Mouse (Mus musculus) heart, embryonic 14.5 days (tissue): Measurements from ENCODE around the gene Nars2. TPM values are rescaled to one million over a fixed set of nuclear protein-coding genes. Genes with fewer than 3 reads are reported as not detected.

Source experiments
- ATAC-seq: fragments of 200-750 bp; cut with Nextera tagmentation; 2 replicates; pipeline ENCODE4 v1.8.0; 2017; ENCODE audit warnings: low read depth, moderate TSS enrichment; ENCODE audit not compliant: insufficient number of reproducible peaks, insufficient read depth, low FRiP score
- H3K27ac ChIP-seq, 2 experiments: fragments of 200-500 bp in 1 of 2; fragments of 300-500 bp in 1 of 2; sonication (generic) in 1 of 2; replicated peaks in 1 of 2; 2 replicates each; pipeline ENCODE4 v1.5.1; 2012 to 2014; ENCODE audit warnings: low read depth in 2 of 2, low read length in 2 of 2, control low read depth in 1 of 2, mild to moderate bottlenecking in 1 of 2, mixed read lengths in 1 of 2; ENCODE audit not compliant: control insufficient read depth in 1 of 2, insufficient read depth in 1 of 2
- H3K27me3 ChIP-seq: fragments of 300-500 bp; sonication (generic); 2 replicates; pipeline ENCODE4 v1.6.1; 2014; ENCODE audit warnings: mild to moderate bottlenecking, low read length, control low read depth; ENCODE audit not compliant: control insufficient read depth, insufficient read depth
- H3K36me3 ChIP-seq: fragments of 300-500 bp; sonication (generic); 2 replicates; pipeline ENCODE4 v1.6.1; 2014; ENCODE audit warnings: mild to moderate bottlenecking, control low read depth, low read length, mixed read lengths; ENCODE audit not compliant: control insufficient read depth, insufficient read depth
- H3K4me1 ChIP-seq, 2 experiments: fragments of 200-500 bp in 1 of 2; fragments of 300-500 bp in 1 of 2; sonication (generic) in 1 of 2; 2 replicates each; pipeline ENCODE4 v1.6.1; 2012 to 2014; ENCODE audit warnings: low read length in 2 of 2, control low read depth in 1 of 2, mixed read lengths in 1 of 2; ENCODE audit not compliant: control insufficient read depth in 2 of 2, insufficient read depth in 2 of 2
- H3K4me2 ChIP-seq: fragments of 300-500 bp; sonication (generic); 2 replicates; pipeline ENCODE4 v1.6.1; 2014; ENCODE audit warnings: mild to moderate bottlenecking, low read length
- H3K4me3 ChIP-seq, 2 experiments: fragments of 200-500 bp in 1 of 2; fragments of 300-500 bp in 1 of 2; sonication (generic) in 1 of 2; 2 replicates each; pipeline ENCODE4 v1.5.1; 2012 to 2014; ENCODE audit warnings: low read length in 2 of 2, mild to moderate bottlenecking in 2 of 2, control low read depth in 1 of 2, low read depth in 1 of 2, moderate library complexity in 1 of 2; ENCODE audit not compliant: control insufficient read depth in 1 of 2, insufficient read depth in 1 of 2
- H3K9ac ChIP-seq: fragments of 300-500 bp; sonication (generic); 2 replicates; pipeline ENCODE4 v1.6.1; 2014; ENCODE audit warnings: mild to moderate bottlenecking, low read length
- H3K9me3 ChIP-seq: fragments of 300-500 bp; sonication (generic); 2 replicates; pipeline ENCODE4 v1.6.1; 2016; ENCODE audit warnings: low read length, control low read depth; ENCODE audit not compliant: control insufficient read depth
- WGBS: fragments of 180-500 bp; shearing (Covaris S2); extraction: QIAGEN DNeasy Blood & Tissue Kit; methylation state at CpG from one replicate; pipeline ENCODE4 v1.1.7; 2014; 5-methylcytosine and 5-hydroxymethylcytosine counted together
- polyA plus RNA-seq: library from polyadenylated mRNA; unstranded; fragments of >200 nt; fragmentation: Nextera tagmentation; extraction: Ambion mirVana; gene quantifications from 2 replicates; pipeline ENCODE4 v1.2.1, GENCODE M21; 2014

The Nars2 gene
- 16.3 and 17.5 TPM in 2 replicates for polyA plus RNA-seq

DNA sequence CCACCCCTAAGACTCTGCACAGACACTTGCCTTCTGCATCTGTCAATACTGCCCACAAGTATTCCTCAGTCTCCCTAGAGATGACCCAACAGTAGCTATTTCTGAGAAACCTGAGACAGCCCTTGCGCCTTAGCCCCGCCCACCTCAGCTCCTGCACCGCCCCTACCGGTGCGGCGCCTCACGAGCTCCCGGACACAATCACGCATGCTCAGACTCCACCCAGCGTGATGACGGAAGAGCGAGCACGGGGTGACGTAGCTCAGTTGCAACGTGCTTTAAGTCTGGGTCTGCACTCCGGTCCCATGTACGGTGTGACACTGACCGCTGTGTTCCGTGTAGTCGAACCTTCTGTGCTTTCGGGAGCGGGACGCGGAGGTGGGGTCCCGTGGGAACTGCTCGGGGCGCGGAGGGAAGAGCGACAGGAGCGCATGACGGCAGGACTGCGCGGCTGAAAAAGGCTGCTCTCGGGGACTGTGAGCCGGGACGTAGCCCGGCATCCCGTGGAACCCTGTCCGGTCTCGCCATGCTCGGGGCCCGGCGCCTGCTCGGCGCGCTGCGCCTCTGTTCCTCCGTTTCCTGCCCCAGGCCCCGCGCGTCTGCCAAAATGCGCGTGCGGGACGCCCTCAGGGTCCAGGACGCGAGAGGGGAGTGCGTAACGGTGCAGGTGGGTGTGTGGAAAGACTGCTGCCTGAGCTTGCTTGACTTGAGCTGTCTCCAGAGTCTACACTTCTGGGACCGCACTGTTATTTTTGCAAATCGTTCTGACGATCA, at the start of gene Nars2:
Nars2 (plus strand) TSS at position 225 of the 771 bp plus-strand sequence.
- WGBS = under 1% methylated on average over 62 of the region's 62 CpGs
- Histone ChIP-seq H3K36me3 (peaks cover 3% of the 10 kb centered on the region; the same call in 1 of the 2 replicates), H3K4me1 (peaks cover 0 to 6% of the 10 kb centered on the region in 2 experiments; a peak in 2 of 4 replicates), H3K9me3 (0 out of 2 replicates have a peak, but pooled peaks cover 3% of the 10 kb centered on the region), H3K4me3 (peak within 1 kb of the TSS; percentile 73 to 95), H3K9ac (peak within 1 kb of the TSS; percentile 93), H3K4me2 (peak within 1 kb of the TSS; percentile 80), H3K27me3 (no peaks in the 10 kb centered on the region), H3K27ac (peak within 1 kb of the TSS; percentile 86 to 95)
- ATAC-seq = peak; percentile 100

DNA sequence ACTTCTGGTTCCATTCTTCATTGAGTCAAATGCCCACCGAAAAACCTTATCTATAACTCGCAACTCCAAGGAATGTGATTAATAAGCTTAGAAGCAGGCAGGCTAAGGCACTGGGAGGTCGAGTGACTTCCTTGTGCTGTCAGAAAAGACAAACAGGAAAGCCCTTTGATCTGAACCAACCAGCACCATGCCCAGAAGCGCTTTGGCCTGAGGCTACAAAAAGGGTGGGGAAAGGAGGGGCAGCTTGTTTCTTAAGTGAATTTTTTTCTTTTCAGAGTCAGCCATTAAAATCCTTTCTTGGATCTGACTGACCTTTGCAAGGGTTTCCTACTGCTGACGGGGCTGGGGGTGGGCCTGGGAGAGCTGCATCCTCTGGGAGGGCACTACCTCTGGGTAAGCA, 49.1 kb upstream of the Nars2 start:
- no peaks in the 10 kb centered on the region for H3K27me3 ChIP-seq
- H3K4me3 ChIP-seq = no peak overlapping the region
- 53% methylated on average over 5 of the region's 5 CpGs for WGBS
- H3K4me1 ChIP-seq = peaks cover 8 to 18% of the 10 kb centered on the region in 2 experiments; a peak in 3 of 4 replicates
- no peak for ATAC-seq
- no peak overlapping the region for H3K4me2 ChIP-seq
- no peaks in the 10 kb centered on the region for H3K36me3 ChIP-seq
- no peaks in the 10 kb centered on the region for H3K9me3 ChIP-seq
- no peak overlapping the region for H3K27ac ChIP-seq
- no peak overlapping the region for H3K9ac ChIP-seq

DNA sequence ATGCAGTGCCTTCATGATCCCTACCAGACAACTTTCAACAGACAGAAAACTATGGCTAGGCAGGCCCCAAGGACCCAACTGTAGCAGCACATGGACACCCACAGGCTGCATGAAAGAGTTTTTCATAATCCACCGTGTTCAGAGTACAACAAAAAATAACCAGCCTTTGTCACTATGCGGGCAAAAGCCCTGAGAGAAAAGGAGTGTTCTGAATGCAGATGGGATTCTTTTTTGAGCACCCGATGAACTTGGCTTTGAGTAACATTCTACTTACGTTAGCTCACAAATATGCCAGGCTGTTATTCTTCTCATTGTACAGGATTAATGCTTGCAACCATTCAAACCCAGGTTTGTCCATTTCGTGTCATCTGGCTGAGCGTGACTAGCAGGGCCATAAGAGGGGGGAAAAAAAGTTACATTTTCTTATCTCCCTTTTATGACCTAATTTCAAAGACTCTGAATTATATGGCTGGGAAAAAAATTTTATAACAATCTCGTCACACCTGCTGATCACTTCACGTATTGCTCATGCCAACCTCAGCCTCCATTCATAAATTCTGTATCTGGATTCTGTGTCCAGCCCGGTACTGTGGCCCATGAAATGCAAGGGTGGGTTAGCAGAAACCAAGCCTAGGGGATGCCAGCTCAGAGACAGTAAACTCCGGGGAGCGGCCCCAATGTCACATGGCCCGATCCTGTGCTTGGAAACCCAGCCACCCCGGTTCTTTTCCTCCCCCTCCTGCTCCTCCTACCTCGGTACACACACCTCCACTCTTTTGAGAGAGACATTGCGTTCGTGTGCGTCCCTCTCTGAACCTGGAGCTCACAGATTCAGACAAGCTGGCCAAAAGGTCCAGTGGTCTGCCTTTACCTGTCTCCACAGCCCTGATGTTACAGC, 48.0 kb upstream of the Nars2 start:
- no peak overlapping the region for H3K4me3 ChIP-seq
- peaks cover 8 to 15% of the 10 kb centered on the region in 2 experiments; a peak in 3 of 4 replicates for H3K4me1 ChIP-seq
- no peak overlapping the region for H3K27ac ChIP-seq
- H3K9ac ChIP-seq = no peak overlapping the region
- 81% methylated on average over 17 of the region's 17 CpGs for WGBS
- no peaks in the 10 kb centered on the region for H3K27me3 ChIP-seq
- no peaks in the 10 kb centered on the region for H3K9me3 ChIP-seq
- H3K36me3 ChIP-seq = no peaks in the 10 kb centered on the region
- ATAC-seq = no peak
- no peak overlapping the region for H3K4me2 ChIP-seq

DNA sequence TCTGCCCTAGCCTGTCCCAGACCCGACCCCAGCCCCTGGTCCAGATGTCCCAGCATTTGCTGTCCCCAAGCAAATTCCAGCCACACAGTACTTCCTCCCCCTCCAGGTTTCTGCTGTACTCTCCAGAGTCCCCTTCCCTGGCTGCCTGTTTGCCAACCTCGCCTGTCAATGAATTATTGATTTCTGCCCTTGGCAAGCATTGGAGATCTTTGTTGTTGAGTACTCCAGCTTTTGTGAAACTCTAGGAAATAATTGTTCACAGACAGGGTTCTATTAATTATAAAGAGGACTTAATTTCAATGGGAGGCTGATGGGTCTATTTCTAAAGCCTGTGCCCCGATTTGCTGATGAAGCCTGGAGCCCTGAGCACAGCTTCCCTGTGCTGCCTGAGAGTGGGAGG, 46.9 kb upstream of the Nars2 start:
- Histone ChIP-seq H3K9me3 (no peaks in the 10 kb centered on the region), H3K9ac (no peak overlapping the region), H3K36me3 (no peaks in the 10 kb centered on the region), H3K4me1 (peaks cover 2 to 5% of the 10 kb centered on the region in 2 experiments; a peak in 3 of 4 replicates), H3K27me3 (no peaks in the 10 kb centered on the region), H3K4me3 (no peak overlapping the region), H3K27ac (no peak overlapping the region), H3K4me2 (no peak overlapping the region)
- no peak for ATAC-seq
- WGBS = 59% methylated on average over 3 of the region's 3 CpGs

DNA sequence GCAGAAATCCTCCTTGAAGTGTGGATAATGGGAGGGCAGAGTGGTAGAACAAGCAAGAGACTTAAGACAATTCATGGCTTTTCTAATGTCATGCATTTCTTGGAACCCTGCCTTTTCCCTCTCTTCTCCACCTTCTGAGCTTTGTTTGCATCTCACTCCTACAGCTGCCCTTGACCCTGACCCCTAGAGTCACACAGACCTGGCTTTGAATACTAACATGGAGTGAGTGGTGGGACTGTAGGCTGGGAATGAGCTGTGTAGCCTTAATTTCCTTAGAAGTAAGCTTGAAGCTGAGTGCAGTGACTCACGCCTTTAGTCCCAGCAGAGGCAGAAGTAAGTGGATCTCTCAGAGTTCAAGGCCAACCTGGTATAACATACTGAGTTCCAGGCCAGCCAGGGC, 46.4 kb upstream of the Nars2 start:
- Histone ChIP-seq H3K36me3 (no peaks in the 10 kb centered on the region), H3K27me3 (no peaks in the 10 kb centered on the region), H3K4me1 (no peaks in the 10 kb centered on the region; a peak in 1 of 4 replicates), H3K9me3 (no peaks in the 10 kb centered on the region), H3K4me2 (no peak overlapping the region), H3K27ac (no peak overlapping the region), H3K9ac (no peak overlapping the region), H3K4me3 (no peak overlapping the region)
- WGBS = 95% methylated on average over 1 of the region's 1 CpGs
- ATAC-seq = no peak

DNA sequence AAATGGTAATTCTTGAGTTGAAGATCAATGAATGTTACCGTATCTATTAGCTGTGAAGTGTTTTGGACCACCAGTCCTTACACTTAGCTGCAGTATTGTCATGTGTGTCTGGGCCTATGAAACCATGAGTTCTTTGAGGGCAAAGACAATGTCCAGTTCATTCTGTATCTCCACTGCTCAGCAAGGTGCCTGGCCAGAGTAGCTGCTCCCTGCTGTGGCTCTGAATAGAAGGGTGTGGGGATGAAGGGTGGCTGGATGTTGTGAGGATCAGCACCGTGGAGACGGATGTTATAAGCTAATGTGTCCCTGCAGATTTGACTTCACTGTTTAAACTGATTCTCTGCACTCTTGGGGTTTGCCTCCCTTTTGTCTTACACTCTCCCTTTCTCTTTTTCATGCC, 45.9 kb upstream of the Nars2 start:
- H3K9ac ChIP-seq = no peak overlapping the region
- no peak overlapping the region for H3K27ac ChIP-seq
- WGBS = 88% methylated on average over 3 of the region's 3 CpGs
- H3K9me3 ChIP-seq = no peaks in the 10 kb centered on the region
- no peak overlapping the region for H3K4me3 ChIP-seq
- H3K4me2 ChIP-seq = no peak overlapping the region
- H3K27me3 ChIP-seq = no peaks in the 10 kb centered on the region
- H3K36me3 ChIP-seq = no peaks in the 10 kb centered on the region
- ATAC-seq = no peak
- no peaks in the 10 kb centered on the region; a peak in 1 of 4 replicates for H3K4me1 ChIP-seq

DNA sequence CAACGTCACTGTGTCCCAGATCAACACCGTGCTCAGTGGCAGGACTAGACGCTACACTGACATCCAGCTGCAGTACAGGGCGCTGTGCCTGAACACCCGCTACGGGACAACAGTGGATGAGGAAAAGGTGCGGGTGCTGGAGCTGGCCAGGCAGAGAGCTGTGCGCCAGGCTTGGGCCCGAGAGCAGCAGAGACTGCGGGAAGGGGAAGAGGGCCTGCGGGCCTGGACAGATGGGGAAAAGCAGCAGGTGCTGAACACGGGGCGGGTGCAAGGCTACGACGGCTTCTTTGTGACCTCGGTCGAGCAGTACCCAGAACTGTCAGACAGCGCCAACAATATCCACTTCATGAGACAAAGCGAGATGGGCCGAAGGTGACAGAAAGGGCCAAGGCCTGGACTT, 45.1 kb upstream of the Nars2 start:
- H3K27ac ChIP-seq = no peak overlapping the region
- WGBS = 90% methylated on average over 20 of the region's 20 CpGs
- no peaks in the 10 kb centered on the region; a peak in 1 of 4 replicates for H3K4me1 ChIP-seq
- H3K4me2 ChIP-seq = no peak overlapping the region
- no peak overlapping the region for H3K9ac ChIP-seq
- H3K4me3 ChIP-seq = no peak overlapping the region
- H3K36me3 ChIP-seq = no peaks in the 10 kb centered on the region
- ATAC-seq = no peak
- no peaks in the 10 kb centered on the region for H3K27me3 ChIP-seq
- H3K9me3 ChIP-seq = no peaks in the 10 kb centered on the region
